Mouse (Mus musculus): ENCODE measurements around the gene Trmt11. TPM values are rescaled to one million over a fixed set of nuclear protein-coding genes. Genes with fewer than 3 reads are reported as not detected.

Trmt11 gene
- polyA plus RNA-seq (2015; fragmentation: Nextera tagmentation; extraction: Ambion mirVana), result 12.1 and 12.6 TPM in 2 replicates

GRCm38 (mm10) chr10:30600542-30600966, at the start of gene Trmt11:
Gene Trmt11 (minus strand): TSS chr10:30600749.

GRCm38 (mm10) chr10:30629513-30629912, 29.0 kb upstream of the Trmt11 start, which contains the start of gene Hint3:
Gene Hint3 (minus strand): TSS chr10:30629632.

Other genes with a start within 250 kb of the Trmt11 start
- gene Hint3, start 28.9 kb upstream of the Trmt11 start, polyA plus RNA-seq (2015; fragmentation: Nextera tagmentation; extraction: Ambion mirVana), result 35.7 and 50.6 TPM in 2 replicates
- gene Ncoa7, start 202.6 kb upstream of the Trmt11 start, polyA plus RNA-seq (2015; fragmentation: Nextera tagmentation; extraction: Ambion mirVana), result 6.2 and 6.6 TPM in 2 replicates
- gene Hey2, start 242.1 kb upstream of the Trmt11 start, polyA plus RNA-seq (2015; fragmentation: Nextera tagmentation; extraction: Ambion mirVana), result 0.81 and 1.0 TPM in 2 replicates